Mouse (Mus musculus): ENCODE results near the gene Krtcap2. TPM values are rescaled to one million over a fixed set of nuclear protein-coding genes. Genes with fewer than 3 reads are reported as not detected.
A peak's percentile ranks its signal among the peaks of the same experiment; 100 is the strongest.

Gene Krtcap2
- polyA plus RNA-seq, 1 experiment from 2014 or later, result 309 TPM

- no peak for ATAC-seq (replicated peaks; ENCODE audit: low FRiP score)
- H3K27me3 ChIP-seq, result no peaks in the 10 kb centered on the region
- H3K9ac ChIP-seq, result no peak overlapping the region
- no peaks in the 10 kb centered on the region for H3K9me3 ChIP-seq (replicated peaks)
- H3K4me1 ChIP-seq, result peaks cover 57% of the 10 kb centered on the region
- no peak overlapping the region for H3K4me3 ChIP-seq (replicated peaks)
- H3K36me3 ChIP-seq, result no peaks in the 10 kb centered on the region
- H3K27ac ChIP-seq, result peak overlapping the region; percentile 77
- no peak overlapping the region for H3K4me2 ChIP-seq
- WGBS, result 50% methylated on average over 5 of the region's 5 CpGs
Observed at GRCm38 (mm10) chr3:89287286-89287685, 41.5 kb downstream of the Krtcap2 start.

GRCm38 (mm10) chr3:89288503-89288928, 42.8 kb downstream of the Krtcap2 start:
- ATAC-seq (replicated peaks; ENCODE audit: low FRiP score), result no peak
- 32% methylated on average over 7 of the region's 7 CpGs for WGBS

GRCm38 (mm10) chr3:89291874-89292273, 46.1 kb downstream of the Krtcap2 start:
- H3K9ac ChIP-seq, result no peak overlapping the region
- no peak overlapping the region for H3K4me2 ChIP-seq
- no peak overlapping the region for H3K27ac ChIP-seq
- no peak for ATAC-seq (replicated peaks; ENCODE audit: low FRiP score)
- WGBS, result 47% methylated on average over 10 of the region's 10 CpGs
- no peaks in the 10 kb centered on the region for H3K36me3 ChIP-seq
- no peak overlapping the region for H3K4me3 ChIP-seq (replicated peaks)
- no peaks in the 10 kb centered on the region for H3K9me3 ChIP-seq (replicated peaks)
- no peaks in the 10 kb centered on the region for H3K27me3 ChIP-seq
- H3K4me1 ChIP-seq, result peaks cover 35% of the 10 kb centered on the region

More at GRCm38 (mm10) chr3:89288503-89288928, 42.8 kb downstream of the Krtcap2 start:
- Histone ChIP-seq H3K9ac (no peak overlapping the region), H3K4me1 (peaks cover 56% of the 10 kb centered on the region), H3K4me3 (replicated peaks) (no peak overlapping the region), H3K4me2 (no peak overlapping the region), H3K36me3 (no peaks in the 10 kb centered on the region), H3K27ac (no peak overlapping the region), H3K27me3 (no peaks in the 10 kb centered on the region), H3K9me3 (replicated peaks) (no peaks in the 10 kb centered on the region)

- Histone ChIP-seq H3K27ac (no peak overlapping the region), H3K4me2 (no peak overlapping the region), H3K4me1 (peaks cover 31% of the 10 kb centered on the region), H3K4me3 (replicated peaks) (no peak overlapping the region), H3K27me3 (no peaks in the 10 kb centered on the region), H3K9ac (no peak overlapping the region), H3K9me3 (replicated peaks) (no peaks in the 10 kb centered on the region), H3K36me3 (no peaks in the 10 kb centered on the region)
- ATAC-seq (replicated peaks; ENCODE audit: low FRiP score), result no peak
- 66% methylated on average over 5 of the region's 5 CpGs for WGBS
Observed at GRCm38 (mm10) chr3:89292303-89292702, 46.5 kb downstream of the Krtcap2 start.

- no peaks in the 10 kb centered on the region for H3K9me3 ChIP-seq (replicated peaks)
- no peak for ATAC-seq (replicated peaks; ENCODE audit: low FRiP score)
- no peaks in the 10 kb centered on the region for H3K27me3 ChIP-seq
- peaks cover 23% of the 10 kb centered on the region for H3K4me1 ChIP-seq
- 89% methylated on average over 11 of the region's 11 CpGs for WGBS
- no peak overlapping the region for H3K9ac ChIP-seq
- H3K4me2 ChIP-seq, result no peak overlapping the region
- H3K36me3 ChIP-seq, result no peaks in the 10 kb centered on the region
- H3K4me3 ChIP-seq (replicated peaks), result no peak overlapping the region
- no peak overlapping the region for H3K27ac ChIP-seq
Observed at GRCm38 (mm10) chr3:89293247-89293918, 47.6 kb downstream of the Krtcap2 start.

- H3K9ac ChIP-seq, result no peak overlapping the region
- H3K27ac ChIP-seq, result no peak overlapping the region
- WGBS, result 72% methylated on average over 5 of the region's 5 CpGs
- no peak for ATAC-seq (replicated peaks; ENCODE audit: low FRiP score)
- H3K9me3 ChIP-seq (replicated peaks), result no peaks in the 10 kb centered on the region
- H3K36me3 ChIP-seq, result no peaks in the 10 kb centered on the region
- peaks cover 20% of the 10 kb centered on the region; the same call in 1 of the 2 replicates for H3K4me1 ChIP-seq
- no peak overlapping the region for H3K4me2 ChIP-seq
- no peaks in the 10 kb centered on the region for H3K27me3 ChIP-seq
- H3K4me3 ChIP-seq (replicated peaks), result no peak overlapping the region
Observed at GRCm38 (mm10) chr3:89294195-89294594, 48.4 kb downstream of the Krtcap2 start.

- H3K9ac ChIP-seq, result no peak overlapping the region
- H3K27me3 ChIP-seq, result no peaks in the 10 kb centered on the region
- no peak overlapping the region for H3K27ac ChIP-seq
- 77% methylated on average over 8 of the region's 8 CpGs for WGBS
- ATAC-seq (replicated peaks; ENCODE audit: low FRiP score), result no peak
- H3K4me2 ChIP-seq, result no peak overlapping the region
- H3K4me1 ChIP-seq, result peaks cover 31% of the 10 kb centered on the region
- no peaks in the 10 kb centered on the region for H3K36me3 ChIP-seq
- no peaks in the 10 kb centered on the region for H3K9me3 ChIP-seq (replicated peaks)
- no peak overlapping the region for H3K4me3 ChIP-seq (replicated peaks)
Observed at GRCm38 (mm10) chr3:89295685-89296230, 50.0 kb downstream of the Krtcap2 start.

- H3K4me1 ChIP-seq, result peaks cover 21% of the 10 kb centered on the region
- no peak overlapping the region for H3K9ac ChIP-seq
- WGBS, result 83% methylated on average over 11 of the region's 11 CpGs
- no peaks in the 10 kb centered on the region for H3K27me3 ChIP-seq
- no peak for ATAC-seq (replicated peaks; ENCODE audit: low FRiP score)
- H3K4me2 ChIP-seq, result no peak overlapping the region
- no peaks in the 10 kb centered on the region for H3K36me3 ChIP-seq
- no peak overlapping the region for H3K27ac ChIP-seq
- no peak overlapping the region for H3K4me3 ChIP-seq (replicated peaks)
- H3K9me3 ChIP-seq (replicated peaks), result no peaks in the 10 kb centered on the region
Observed at GRCm38 (mm10) chr3:89296761-89297396, 51.1 kb downstream of the Krtcap2 start.

- Histone ChIP-seq H3K27ac (no peak overlapping the region), H3K4me1 (peaks cover 17% of the 10 kb centered on the region), H3K9me3 (replicated peaks) (no peaks in the 10 kb centered on the region), H3K4me3 (replicated peaks) (no peak overlapping the region), H3K9ac (no peak overlapping the region), H3K4me2 (0 out of 2 replicates have a peak overlapping the region, but pooled peaks have one; percentile 61), H3K27me3 (no peaks in the 10 kb centered on the region), H3K36me3 (no peaks in the 10 kb centered on the region)
- ATAC-seq (replicated peaks; ENCODE audit: low FRiP score), result no peak
- 84% methylated on average over 6 of the region's 6 CpGs for WGBS
Observed at GRCm38 (mm10) chr3:89298908-89299307, 53.1 kb downstream of the Krtcap2 start.

GRCm38 (mm10) chr3:89299499-89299898, 53.7 kb downstream of the Krtcap2 start:
- peak; percentile 71 for ATAC-seq (replicated peaks; ENCODE audit: low FRiP score)
- no peaks in the 10 kb centered on the region for H3K9me3 ChIP-seq (replicated peaks)
- peak overlapping the region; percentile 61 for H3K4me2 ChIP-seq
- no peaks in the 10 kb centered on the region for H3K27me3 ChIP-seq
- no peaks in the 10 kb centered on the region for H3K36me3 ChIP-seq
- WGBS, result under 1% methylated on average over 14 of the region's 14 CpGs
- peaks cover 17% of the 10 kb centered on the region for H3K4me1 ChIP-seq
- peak overlapping the region; percentile 21; the same call in 1 of the 2 replicates for H3K9ac ChIP-seq
- H3K4me3 ChIP-seq (replicated peaks), result peak overlapping the region; percentile 27
- H3K27ac ChIP-seq, result peak overlapping the region; percentile 41; the same call in 1 of the 2 replicates

Measured in kidney, embryonic 15.5 days (tissue).